In the genomic region with DNA sequence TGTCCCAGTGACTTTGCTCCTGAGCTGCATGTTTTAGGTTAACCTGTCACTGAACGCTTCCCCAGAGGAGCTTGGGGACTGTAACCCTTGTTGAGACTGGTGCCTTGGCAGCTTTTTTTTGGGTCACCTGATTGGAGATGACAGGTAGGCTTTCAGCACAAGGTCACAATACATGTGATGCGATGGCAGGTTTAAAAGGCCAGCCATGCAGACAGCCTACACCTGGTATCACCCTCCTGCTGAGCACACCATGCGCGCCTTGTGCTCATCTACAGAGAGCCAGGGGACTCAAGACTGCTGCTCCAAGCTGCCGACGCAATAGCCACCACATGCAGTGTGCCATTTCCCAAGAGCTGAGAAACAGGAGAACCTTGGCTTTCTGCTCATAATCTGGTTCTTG, we compare ENCODE assay signal across 11 mouse cellular contexts. TPM values are rescaled to one million over a fixed set of nuclear protein-coding genes. Genes with fewer than 3 reads are reported as not detected.
DNase-seq lines count a peak whose midpoint lies in the region; ATAC-seq and TF ChIP-seq lines count a peak whose summit lies in the region.
"Had no signal": no experiment of that assay in that cellular context is flagged by ENCODE, and none has a peak within 500 bp of the region (broad histone marks: within the 10 kb centered on the region; RNA-seq: fewer than 3 reads in every experiment).

No protein-coding gene starts in this region.

- no peak for DNase-seq in hindbrain, embryonic 10.5 days (ENCODE audit: low spot score)
- no peak for DNase-seq in testis, postnatal 14 days (ENCODE audit: low spot score)
- DNase-seq in left cerebral cortex, postnatal 14 days (ENCODE audit: low spot score in 2 of 2), result no peak
- no peak for DNase-seq in right cerebral cortex, postnatal 4 days
- DNase-seq: gastrocnemius, postnatal 10 days; thymus, postnatal 4 days had no signal

- no peak overlapping the region for H3K4me2 ChIP-seq in hindbrain, embryonic 16.5 days (ENCODE audit: low read length)
- 0 out of 2 replicates have a peak overlapping the region, but pooled peaks have one; percentile 96 for H3K4me2 ChIP-seq in limb, embryonic 13.5 days (replicated peaks)

- intact Hi-C loops in left cerebral cortex, postnatal 14 days (cut with DNase I), result no loop called here

- H3K27ac ChIP-seq in hindbrain, embryonic 10.5 days, result no peak overlapping the region
- H3K27ac ChIP-seq in hindbrain, embryonic 16.5 days (ENCODE audit: low read depth, low read length), result no peak overlapping the region
- peak overlapping the region; percentile 68 for H3K27ac ChIP-seq in testis, adult 2 months (ENCODE audit: control insufficient read depth, insufficient read depth, low read depth, low read length)
- no peak overlapping the region for H3K27ac ChIP-seq in limb, embryonic 13.5 days
- H3K27ac ChIP-seq: kidney, embryonic 15.5 days had no signal

- H3K27me3 ChIP-seq in hindbrain, embryonic 10.5 days (ENCODE audit: insufficient read depth, poor library complexity, severe bottlenecking), result no peaks in the 10 kb centered on the region
- H3K27me3 ChIP-seq in hindbrain, embryonic 16.5 days (replicated peaks; ENCODE audit: control insufficient read depth, insufficient read depth, low read length), result no peaks in the 10 kb centered on the region
- no peaks in the 10 kb centered on the region for H3K27me3 ChIP-seq in testis, adult 2 months (ENCODE audit: control insufficient read depth, insufficient read depth, low read length)
- H3K27me3 ChIP-seq in limb, embryonic 13.5 days, result no peaks in the 10 kb centered on the region
- H3K27me3 ChIP-seq: kidney, embryonic 15.5 days had no signal

- no peak overlapping the region for H3K9ac ChIP-seq in hindbrain, embryonic 16.5 days (ENCODE audit: low read depth, low read length)
- no peak overlapping the region for H3K9ac ChIP-seq in limb, embryonic 13.5 days

- H3K4me3 ChIP-seq in hindbrain, embryonic 10.5 days, result peak overlapping the region; percentile 99; the same call in 1 of the 2 replicates
- no peak overlapping the region for H3K4me3 ChIP-seq in hindbrain, embryonic 16.5 days (ENCODE audit: low read length)
- H3K4me3 ChIP-seq in testis, adult 2 months (ENCODE audit: control insufficient read depth, low read depth, low read length), result peak overlapping the region; percentile 96
- H3K4me3 ChIP-seq in limb, embryonic 13.5 days, result no peak overlapping the region

- H3K4me1 ChIP-seq in hindbrain, embryonic 10.5 days (replicated peaks), result peaks cover 23% of the 10 kb centered on the region
- peaks cover 14% of the 10 kb centered on the region for H3K4me1 ChIP-seq in hindbrain, embryonic 16.5 days (ENCODE audit: control insufficient read depth, insufficient read depth, low read depth, low read length)
- H3K4me1 ChIP-seq in testis, adult 2 months (ENCODE audit: control insufficient read depth, insufficient read depth, low read length), result peaks cover 12% of the 10 kb centered on the region
- H3K4me1 ChIP-seq in limb, embryonic 13.5 days, result peaks cover 18% of the 10 kb centered on the region

- H3K9me3 ChIP-seq in hindbrain, embryonic 10.5 days, result no peaks in the 10 kb centered on the region
- H3K9me3 ChIP-seq in hindbrain, embryonic 16.5 days (ENCODE audit: control insufficient read depth, low read length), result no peaks in the 10 kb centered on the region
- no peaks in the 10 kb centered on the region for H3K9me3 ChIP-seq in limb, embryonic 13.5 days
- H3K9me3 ChIP-seq: kidney, embryonic 15.5 days had no signal

- ATAC-seq in hindbrain, embryonic 16.5 days, result no peak
- no peak for ATAC-seq in limb, embryonic 13.5 days (ENCODE audit: low FRiP score, low read depth)
- ATAC-seq: lung, postnatal 0 days had no signal

- TF ChIP-seq POLR2A in testis, adult 2 months (IDR thresholded peaks at IDR 0.05; ENCODE audit: control insufficient read depth, low read depth, low read length), result peak; percentile 46; the same call in 1 of the 2 replicates

- TF ChIP-seq CTCF in testis, adult 2 months (IDR thresholded peaks at IDR 0.05; ENCODE audit: control insufficient read depth, insufficient read depth, insufficient replicate concordance, low read depth, low read length), result no peak

- peaks cover 59% of the 10 kb centered on the region for H3K36me3 ChIP-seq in hindbrain, embryonic 10.5 days
- H3K36me3 ChIP-seq in hindbrain, embryonic 16.5 days (ENCODE audit: control insufficient read depth, insufficient read depth, low read length), result peaks cover 24% of the 10 kb centered on the region
- H3K36me3 ChIP-seq in testis, adult 2 months (ENCODE audit: control insufficient read depth, insufficient read depth, low read length), result peaks cover 8% of the 10 kb centered on the region
- peaks cover 50% of the 10 kb centered on the region for H3K36me3 ChIP-seq in limb, embryonic 13.5 days

- 94% methylated on average over 6 of the region's 6 CpGs for WGBS in hindbrain, embryonic 10.5 days
- WGBS in hindbrain, embryonic 16.5 days, result 83% methylated on average over 6 of the region's 6 CpGs
- WGBS in limb, embryonic 13.5 days, result 91% methylated on average over 6 of the region's 6 CpGs

RNA-seq across cellular contexts. Expression of gene Odf2, which starts 2.8 kb away (rescaled TPM):
- 111 and 114 TPM in 2 replicates for polyA plus RNA-seq in hindbrain, embryonic 10.5 days (2016; fragmentation: Nextera tagmentation; extraction: Ambion mirVana)
- polyA plus RNA-seq in hindbrain, embryonic 16.5 days (2015; fragmentation: Nextera tagmentation; extraction: Ambion mirVana), result 61.0 and 61.2 TPM in 2 replicates
- 1,873 and 2,193 TPM in 2 replicates for polyA plus RNA-seq in testis, adult 2 months (2012; rRNA removed)
- 64.4 and 68.9 TPM in 2 replicates for polyA plus RNA-seq in limb, embryonic 13.5 days (2015; fragmentation: Nextera tagmentation; extraction: Ambion mirVana)
- 10 to 100 TPM; 92.6 to 95.3 TPM for total RNA-seq in left cerebral cortex, postnatal 14 days (2021)

RNA-seq across cellular contexts. Expression of gene Cercam, which starts 22.8 kb away (rescaled TPM):
- 49.1 and 56.2 TPM in 2 replicates for polyA plus RNA-seq in hindbrain, embryonic 10.5 days (2016; fragmentation: Nextera tagmentation; extraction: Ambion mirVana)
- 22.6 and 25.8 TPM in 2 replicates for polyA plus RNA-seq in hindbrain, embryonic 16.5 days (2015; fragmentation: Nextera tagmentation; extraction: Ambion mirVana)
- polyA plus RNA-seq in testis, adult 2 months (2012; rRNA removed), result 8.9 and 10.1 TPM in 2 replicates
- polyA plus RNA-seq in limb, embryonic 13.5 days (2015; fragmentation: Nextera tagmentation; extraction: Ambion mirVana), result 28.8 and 33.4 TPM in 2 replicates
- 1 to 10 TPM; 5.2 to 7.2 TPM for total RNA-seq in left cerebral cortex, postnatal 14 days (2021)

RNA-seq across cellular contexts. Expression of gene Gle1, which starts 43.5 kb away (rescaled TPM):
- polyA plus RNA-seq in hindbrain, embryonic 10.5 days (2016; fragmentation: Nextera tagmentation; extraction: Ambion mirVana), result 73.7 and 79.2 TPM in 2 replicates
- polyA plus RNA-seq in hindbrain, embryonic 16.5 days (2015; fragmentation: Nextera tagmentation; extraction: Ambion mirVana), result 59.6 and 66.0 TPM in 2 replicates
- polyA plus RNA-seq in testis, adult 2 months (2012; rRNA removed), result 31.4 and 36.0 TPM in 2 replicates
- polyA plus RNA-seq in limb, embryonic 13.5 days (2015; fragmentation: Nextera tagmentation; extraction: Ambion mirVana), result 74.2 and 75.1 TPM in 2 replicates
- total RNA-seq in left cerebral cortex, postnatal 14 days (2021), result 10 to 100 TPM; 35.9 to 37.4 TPM

Comparison
In these comparisons a context has a peak if more than half of its experiments do, and no peak if none do; other contexts are left out.
1. H3K4me3 ChIP-seq: peak in hindbrain, embryonic 10.5 days (single experiment) and testis, adult 2 months (single experiment); none in hindbrain, embryonic 16.5 days (single experiment) and limb, embryonic 13.5 days (single experiment).
2. RNA of gene Odf2, which starts 2.8 kb away (polyA plus RNA-seq): 1,873 to 2,193 TPM in testis, adult 2 months; 111 to 114 TPM in hindbrain, embryonic 10.5 days, 64.4 to 68.9 TPM in limb, embryonic 13.5 days and 61.0 to 61.2 TPM in hindbrain, embryonic 16.5 days; every median in the first group is over 10 times any median in the second.